Mouse (Mus musculus) cerebellum, adult 2 months (tissue): ENCODE measurements around the gene Idh1. TPM values are rescaled to one million over a fixed set of nuclear protein-coding genes. Genes with fewer than 3 reads are reported as not detected.

Experiments used
- DNase-seq, 2 experiments: peaks; one replicate each; pipeline ENCODE4 v3.0.0; 2021
- H3K27ac ChIP-seq: fragments of 200-500 bp; 2 replicates; pipeline ENCODE4 v1.5.1; 2012; ENCODE audit warnings: low read length, control low read depth, inconsistent platforms; ENCODE audit not compliant: insufficient read depth
- H3K27me3 ChIP-seq: fragments of 200-500 bp; 2 replicates; pipeline ENCODE4 v1.6.1; 2012; ENCODE audit warnings: inconsistent platforms, mild to moderate bottlenecking, low read length, moderate library complexity; ENCODE audit not compliant: control insufficient read depth, insufficient read depth
- H3K4me1 ChIP-seq: fragments of 200-500 bp; 2 replicates; pipeline ENCODE4 v1.6.1; 2011; ENCODE audit warnings: low read length; ENCODE audit not compliant: control insufficient read depth, insufficient read depth
- H3K4me3 ChIP-seq: fragments of 200-500 bp; replicated peaks from 2 replicates; pipeline ENCODE3; 2011; ENCODE audit warnings: mild to moderate bottlenecking, low read depth, low read length, control low read depth; ENCODE audit not compliant: insufficient read depth
- CTCF ChIP-seq: fragments of 200-500 bp; IDR thresholded peaks from 2 replicates; pipeline ENCODE4 v1.5.1; 2011; ENCODE audit warnings: low read depth, mild to moderate bottlenecking, control low read depth, low read length, moderate library complexity, borderline replicate concordance; ENCODE audit not compliant: insufficient read depth
- POLR2A ChIP-seq: fragments of 200-500 bp; IDR thresholded peaks from 2 replicates; pipeline ENCODE4 v1.6.1; 2011; ENCODE audit warnings: low read length, control low read depth, borderline replicate concordance; ENCODE audit not compliant: insufficient read depth
- WGBS: fragments of 180-500 bp; shearing (Covaris S2); methylation state at CpG from one replicate; pipeline ENCODE4 v1.1.7; 2018; 5-methylcytosine and 5-hydroxymethylcytosine counted together
- polyA plus RNA-seq: library from polyadenylated mRNA; depleted of rRNA; stranded (reverse); fragments of >200 nt; gene quantifications from 2 replicates; pipeline ENCODE4 v1.2.3, GENCODE M21; 2012

Gene Idh1
- polyA plus RNA-seq, 1 experiment: 35.3 TPM

- Histone ChIP-seq H3K4me1 (no peaks in the 10 kb centered on the region), H3K4me3 (no peak overlapping the region), H3K27me3 (no peaks in the 10 kb centered on the region), H3K27ac (no peak overlapping the region)
- TF ChIP-seq CTCF (no peak), POLR2A (no peak)
- DNase-seq: no peak
- WGBS: 71% methylated on average over 3 of the region's 3 CpGs
Observed at GRCm38 (mm10) chr1:65147971-65148370, 38.3 kb downstream of the Idh1 start.

- 96% methylated on average over 5 of the region's 5 CpGs for WGBS
- TF ChIP-seq CTCF (no peak), POLR2A (no peak)
- Histone ChIP-seq H3K27ac (no peak overlapping the region), H3K4me3 (no peak overlapping the region), H3K4me1 (no peaks in the 10 kb centered on the region), H3K27me3 (no peaks in the 10 kb centered on the region)
- no peak for DNase-seq
Observed at GRCm38 (mm10) chr1:65147326-65147725, 39.0 kb downstream of the Idh1 start.

- no peak for DNase-seq
- no peaks in the 10 kb centered on the region for H3K27me3 ChIP-seq
- H3K4me1 ChIP-seq: no peaks in the 10 kb centered on the region
- TF ChIP-seq CTCF (no peak), POLR2A (no peak)
- no peak overlapping the region for H3K4me3 ChIP-seq
- WGBS: 63% methylated on average over 2 of the region's 2 CpGs
- no peak overlapping the region for H3K27ac ChIP-seq
Observed at GRCm38 (mm10) chr1:65146601-65147000, 39.7 kb downstream of the Idh1 start.

GRCm38 (mm10) chr1:65144783-65145182 is 41.5 kb downstream of the Idh1 start:
- H3K4me3 ChIP-seq: no peak overlapping the region
- H3K27me3 ChIP-seq: no peaks in the 10 kb centered on the region
- 93% methylated on average over 2 of the region's 2 CpGs for WGBS
- DNase-seq: no peak
- no peaks in the 10 kb centered on the region for H3K4me1 ChIP-seq
- no peak overlapping the region for H3K27ac ChIP-seq
- TF ChIP-seq CTCF (no peak), POLR2A (no peak)

GRCm38 (mm10) chr1:65137560-65137959 is 48.7 kb downstream of the Idh1 start:
- no peak overlapping the region for H3K4me3 ChIP-seq
- DNase-seq: no peak
- no peak overlapping the region for H3K27ac ChIP-seq
- TF ChIP-seq CTCF (no peak), POLR2A (no peak)
- no peaks in the 10 kb centered on the region for H3K27me3 ChIP-seq
- H3K4me1 ChIP-seq: no peaks in the 10 kb centered on the region
- 82% methylated on average over 6 of the region's 6 CpGs for WGBS

GRCm38 (mm10) chr1:65132833-65133232 is 53.5 kb downstream of the Idh1 start:
- H3K4me3 ChIP-seq: no peak overlapping the region
- no peaks in the 10 kb centered on the region for H3K27me3 ChIP-seq
- H3K27ac ChIP-seq: no peak overlapping the region
- WGBS: 42% methylated on average over 1 of the region's 1 CpGs
- H3K4me1 ChIP-seq: no peaks in the 10 kb centered on the region
- TF ChIP-seq POLR2A (no peak), CTCF (no peak)
- no peak for DNase-seq

GRCm38 (mm10) chr1:65131671-65132070 is 54.6 kb downstream of the Idh1 start:
- H3K4me1 ChIP-seq: no peaks in the 10 kb centered on the region
- WGBS: 94% methylated on average over 1 of the region's 1 CpGs

GRCm38 (mm10) chr1:65130226-65130625 is 56.1 kb downstream of the Idh1 start:
- no peaks in the 10 kb centered on the region for H3K4me1 ChIP-seq
- no peak for DNase-seq
- H3K4me3 ChIP-seq: no peak overlapping the region
- H3K27ac ChIP-seq: no peak overlapping the region
- TF ChIP-seq POLR2A: no peak
- TF ChIP-seq CTCF: no peak
- no peaks in the 10 kb centered on the region for H3K27me3 ChIP-seq
- 77% methylated on average over 3 of the region's 3 CpGs for WGBS

More at GRCm38 (mm10) chr1:65131671-65132070, 54.6 kb downstream of the Idh1 start:
- no peaks in the 10 kb centered on the region for H3K27me3 ChIP-seq
- H3K4me3 ChIP-seq: no peak overlapping the region
- no peak overlapping the region for H3K27ac ChIP-seq
- TF ChIP-seq POLR2A (no peak), CTCF (no peak)
- DNase-seq: no peak
